Mouse (Mus musculus) cerebral cortex, adult 2 months (tissue): ENCODE results near the gene Rerg.

Experiments used
- WGBS: fragments of 180-500 bp; shearing (Covaris S2); methylation state at CpG from one replicate; pipeline ENCODE4 v1.1.7; 2018; 5-methylcytosine and 5-hydroxymethylcytosine counted together

Rerg gene

GRCm38 (mm10) chr6:137131794-137132193 is 38.5 kb downstream of the Rerg start:
- 94% methylated on average over 1 of the region's 1 CpGs for WGBS

- WGBS: 69% methylated on average over 6 of the region's 6 CpGs
Observed at GRCm38 (mm10) chr6:137131349-137131748, 38.9 kb downstream of the Rerg start.

DNA sequence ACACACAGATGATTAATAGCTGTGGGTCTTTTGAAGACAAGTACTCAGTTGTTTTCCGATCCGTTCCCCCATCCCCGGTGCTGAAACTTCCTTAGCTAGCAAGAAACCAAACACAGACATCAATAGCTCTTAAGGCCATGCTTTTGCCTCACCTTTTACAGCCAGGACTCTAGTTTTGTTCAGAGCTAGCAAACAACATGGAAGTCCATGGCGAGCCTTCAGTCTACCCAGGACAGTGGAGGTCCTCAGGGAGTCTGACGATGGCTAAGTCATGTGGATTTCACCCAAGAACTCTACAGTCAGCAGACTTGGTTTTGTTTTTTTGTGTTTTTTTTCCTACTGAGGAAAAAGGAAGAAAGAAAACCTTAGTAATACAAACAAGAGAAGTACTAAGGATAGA is 43.4 kb downstream of the Rerg start:
- 71% methylated on average over 5 of the region's 5 CpGs for WGBS

- 61% methylated on average over 2 of the region's 2 CpGs for WGBS
Observed at GRCm38 (mm10) chr6:137126224-137126623, 44.1 kb downstream of the Rerg start.

- WGBS: 53% methylated on average over 9 of the region's 9 CpGs
Observed at GRCm38 (mm10) chr6:137125433-137125832, 44.9 kb downstream of the Rerg start.

DNA sequence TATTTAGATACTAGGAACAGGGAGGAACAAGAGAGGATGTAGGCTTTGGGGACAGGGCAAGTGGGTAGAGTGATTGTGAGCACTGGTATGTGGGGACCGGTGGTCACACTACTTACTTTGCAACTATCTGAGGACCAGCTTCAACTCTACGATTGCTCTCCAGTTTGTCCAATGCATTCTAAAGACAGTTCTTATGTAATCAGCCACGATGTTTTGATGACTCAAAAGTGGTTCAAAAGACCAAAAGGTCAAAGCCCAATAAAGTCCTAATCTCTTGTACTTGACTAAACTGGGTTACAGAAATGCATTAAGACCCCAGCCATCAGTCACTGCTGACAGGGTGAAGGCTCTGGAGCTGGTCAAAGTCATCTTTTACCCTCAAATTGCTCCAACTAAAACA is 45.3 kb downstream of the Rerg start:
- WGBS: 63% methylated on average over 3 of the region's 3 CpGs

GRCm38 (mm10) chr6:137116849-137117473 is 53.3 kb downstream of the Rerg start:
- 90% methylated on average over 1 of the region's 1 CpGs for WGBS

DNA sequence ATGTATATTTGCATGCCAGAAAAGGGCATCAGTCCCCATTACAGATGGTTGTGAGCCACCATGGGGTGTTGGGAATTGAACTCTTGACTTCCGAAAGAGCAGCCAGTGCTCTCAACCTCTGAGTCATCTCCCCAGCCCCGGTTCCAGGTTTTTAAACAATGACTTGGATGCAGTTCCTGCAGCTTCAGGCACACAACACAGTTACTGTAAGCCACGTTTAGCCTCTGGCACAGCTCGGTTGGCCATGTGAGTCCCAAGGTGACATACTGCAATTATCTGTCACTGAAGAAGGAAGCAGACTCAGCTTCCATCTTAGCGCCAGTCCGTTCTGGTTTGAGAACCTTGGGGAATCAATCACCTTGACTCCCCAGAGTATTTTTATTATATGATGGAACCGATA is 55.4 kb downstream of the Rerg start:
- 84% methylated on average over 7 of the region's 7 CpGs for WGBS

- WGBS: 80% methylated on average over 9 of the region's 9 CpGs
Observed at GRCm38 (mm10) chr6:137111266-137111813, 59.0 kb downstream of the Rerg start.

- 54% methylated on average over 6 of the region's 6 CpGs for WGBS
Observed at GRCm38 (mm10) chr6:137110778-137111174, 59.5 kb downstream of the Rerg start.

DNA sequence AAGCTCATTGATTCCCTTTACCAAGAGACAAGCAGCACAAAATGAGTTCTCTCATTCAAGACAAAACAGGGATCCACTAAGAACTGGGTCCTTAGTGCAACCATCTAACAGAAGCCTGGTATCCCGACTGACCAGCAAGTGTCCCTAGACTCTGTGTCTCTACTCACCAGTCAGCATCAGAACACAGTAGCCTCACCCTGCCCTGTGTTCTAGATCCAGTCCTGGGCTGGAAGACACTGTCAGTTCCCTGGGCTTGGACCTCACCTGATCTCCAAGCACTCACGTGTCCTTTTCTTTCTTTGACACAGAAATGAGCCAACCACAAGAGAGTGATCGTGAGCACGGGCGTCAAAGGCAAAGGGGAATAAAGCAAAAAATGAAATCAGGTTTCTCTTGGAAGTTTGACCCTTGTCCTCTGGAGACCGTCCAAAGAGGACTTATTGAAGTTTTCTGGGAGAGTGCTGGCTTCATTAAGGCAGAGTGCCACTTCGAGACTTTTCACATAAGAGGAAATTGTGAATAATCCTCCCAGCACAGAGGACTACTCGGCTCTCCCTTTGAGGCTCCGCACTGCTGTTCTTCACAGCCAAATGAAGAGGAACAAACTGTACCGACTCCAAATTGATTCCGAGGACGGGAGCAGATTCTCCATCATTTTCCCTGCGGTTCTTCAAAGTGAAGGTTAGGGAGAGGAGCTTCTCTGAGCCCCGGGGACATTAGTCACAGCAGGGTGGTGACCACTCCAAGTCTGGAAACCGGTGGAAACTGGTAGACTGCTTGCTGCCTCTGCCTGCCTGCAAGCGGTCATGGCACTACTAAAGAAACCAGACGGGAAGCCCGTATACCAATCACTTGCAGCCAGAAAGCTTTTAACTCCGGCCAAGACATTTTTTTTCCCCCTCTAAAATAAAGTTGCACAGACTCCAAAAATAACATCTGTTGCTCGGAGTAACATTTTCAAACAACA is 60.2 kb downstream of the Rerg start:
- WGBS: 32% methylated on average over 20 of the region's 20 CpGs

DNA sequence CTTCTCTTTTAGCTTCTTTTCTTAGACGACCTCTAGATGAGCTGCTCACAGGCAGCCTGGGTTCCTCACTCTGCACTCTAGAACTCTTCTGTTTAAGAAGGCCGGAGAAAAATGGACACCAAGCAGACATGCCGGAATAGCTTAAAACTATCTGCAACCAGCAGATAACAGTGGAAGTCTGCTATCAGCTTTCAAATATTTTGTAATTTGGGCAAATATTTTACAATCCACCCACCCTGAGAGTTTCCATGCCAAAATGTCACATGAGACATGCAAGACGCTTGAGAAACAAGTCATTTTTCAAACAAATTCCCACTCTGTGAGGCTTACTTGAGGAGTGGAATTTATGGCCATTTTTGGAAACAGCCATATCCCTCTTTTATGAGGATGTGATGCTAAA is 65.0 kb downstream of the Rerg start:
- 86% methylated on average over 4 of the region's 4 CpGs for WGBS

DNA sequence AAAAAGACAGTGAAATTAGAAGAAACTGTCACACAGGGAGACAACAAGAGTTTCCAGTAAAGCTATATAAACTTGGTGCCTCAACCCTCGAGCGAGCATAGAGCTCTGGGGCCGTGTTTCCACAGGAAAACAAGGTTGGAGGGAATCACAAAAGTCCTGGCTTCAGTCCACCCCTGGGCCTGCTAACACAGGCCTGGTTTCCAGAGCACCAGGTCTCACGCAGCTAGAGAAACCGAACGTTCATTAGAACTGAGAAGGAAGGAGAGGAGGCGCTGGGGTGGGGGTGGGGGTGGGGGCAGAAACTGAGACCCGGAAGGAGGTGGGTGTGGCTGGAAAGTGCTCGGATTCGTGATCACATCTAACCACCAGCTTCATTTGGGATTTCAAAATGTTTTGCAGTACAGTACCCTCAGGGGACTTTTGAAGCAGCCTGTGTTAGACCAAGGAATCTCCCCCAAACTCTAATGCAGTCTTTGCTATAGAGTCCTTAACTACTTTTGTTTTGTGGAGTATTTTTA is 67.6 kb downstream of the Rerg start:
- WGBS: 58% methylated on average over 10 of the region's 10 CpGs

- 80% methylated on average over 7 of the region's 7 CpGs for WGBS
Observed at GRCm38 (mm10) chr6:137101886-137102661, 68.2 kb downstream of the Rerg start.

- WGBS: 60% methylated on average over 2 of the region's 2 CpGs
Observed at GRCm38 (mm10) chr6:137100259-137100658, 70.0 kb downstream of the Rerg start.

DNA sequence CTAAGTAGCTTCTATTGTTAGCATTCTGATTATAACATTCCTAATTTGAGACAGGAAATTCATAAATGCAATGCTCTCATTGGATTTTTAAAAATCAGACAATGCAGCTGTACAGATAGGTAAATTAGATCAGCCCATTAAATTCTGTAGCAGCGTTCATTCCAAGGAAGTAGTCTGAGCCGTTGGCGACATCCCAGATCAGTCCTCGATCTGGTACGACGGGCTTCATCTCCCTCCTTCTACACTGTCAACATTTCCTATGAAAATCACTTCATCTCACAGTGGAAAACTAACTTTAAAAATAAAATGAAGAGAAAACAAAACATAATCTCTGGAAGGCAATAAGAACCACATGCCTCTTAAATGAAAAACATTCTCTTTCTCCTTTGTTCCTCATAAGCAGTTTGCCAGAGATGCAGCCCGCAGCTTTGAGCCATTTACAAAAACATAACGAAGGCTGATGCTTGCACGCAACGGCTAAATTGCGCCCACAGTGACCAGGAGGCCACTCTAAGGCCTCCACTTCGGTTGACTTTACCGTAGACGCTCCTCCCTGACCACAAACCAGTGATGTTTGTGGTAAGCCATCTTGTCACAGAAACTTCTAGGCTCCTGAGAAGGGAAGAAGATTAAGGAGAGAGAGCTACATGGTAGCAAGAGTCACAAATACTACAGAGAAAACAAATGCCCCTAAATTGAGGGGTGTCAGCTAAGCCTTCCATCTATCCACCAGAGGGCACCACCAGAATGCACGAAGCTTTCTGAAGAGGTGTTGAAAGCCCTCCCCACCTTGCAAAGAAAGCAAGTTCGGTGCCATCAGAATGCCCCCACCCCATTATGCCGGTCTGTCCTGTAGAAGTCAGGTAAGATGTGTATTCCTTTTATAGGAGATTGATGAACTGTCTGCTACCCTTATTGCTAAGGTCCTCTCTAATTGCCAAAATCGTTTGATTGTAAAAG is 71.8 kb downstream of the Rerg start:
- 64% methylated on average over 18 of the region's 18 CpGs for WGBS

DNA sequence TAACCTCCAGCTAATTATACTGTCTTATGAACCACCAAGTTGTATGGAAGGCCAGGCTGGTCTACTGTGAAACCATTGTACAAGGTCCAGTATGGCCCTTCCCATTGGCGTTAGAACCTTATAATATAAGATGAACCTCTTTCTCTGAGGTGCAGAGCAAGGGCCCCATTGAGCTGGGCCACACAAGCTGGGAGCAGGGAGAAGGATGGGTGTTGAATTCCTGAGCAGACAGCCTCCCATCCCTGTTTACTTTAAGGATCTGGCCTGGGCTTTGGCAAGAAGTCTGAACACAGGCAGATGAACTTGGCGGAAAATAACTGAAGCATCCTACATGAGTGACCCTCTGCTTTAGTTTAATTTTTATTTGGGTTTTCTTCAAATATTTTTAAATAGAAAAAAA is 75.8 kb downstream of the Rerg start:
- 84% methylated on average over 2 of the region's 2 CpGs for WGBS

GRCm38 (mm10) chr6:137088469-137088868 is 81.8 kb downstream of the Rerg start:
- 69% methylated on average over 6 of the region's 6 CpGs for WGBS

DNA sequence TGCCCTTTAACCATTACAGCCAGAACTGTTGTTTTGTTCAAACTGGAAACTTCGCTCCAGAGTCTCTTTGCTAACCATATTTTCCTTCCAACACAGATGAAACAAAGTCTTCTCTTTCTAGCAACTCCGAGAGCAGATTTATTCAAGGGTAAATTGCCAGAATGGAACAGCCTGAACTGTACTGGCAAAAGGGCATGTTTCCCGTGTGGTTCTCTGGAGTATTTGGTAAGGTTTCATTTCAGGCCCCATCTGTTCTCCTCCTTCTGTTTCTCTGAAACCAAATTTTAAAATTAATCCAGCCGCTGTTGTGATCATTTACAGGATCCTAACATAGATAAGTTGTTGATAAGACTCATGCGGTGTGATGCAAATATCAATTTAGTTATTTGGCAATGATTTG is 82.3 kb downstream of the Rerg start:
- 66% methylated on average over 5 of the region's 5 CpGs for WGBS

- 92% methylated on average over 3 of the region's 3 CpGs for WGBS
Observed at GRCm38 (mm10) chr6:137087470-137087869, 82.8 kb downstream of the Rerg start.

DNA sequence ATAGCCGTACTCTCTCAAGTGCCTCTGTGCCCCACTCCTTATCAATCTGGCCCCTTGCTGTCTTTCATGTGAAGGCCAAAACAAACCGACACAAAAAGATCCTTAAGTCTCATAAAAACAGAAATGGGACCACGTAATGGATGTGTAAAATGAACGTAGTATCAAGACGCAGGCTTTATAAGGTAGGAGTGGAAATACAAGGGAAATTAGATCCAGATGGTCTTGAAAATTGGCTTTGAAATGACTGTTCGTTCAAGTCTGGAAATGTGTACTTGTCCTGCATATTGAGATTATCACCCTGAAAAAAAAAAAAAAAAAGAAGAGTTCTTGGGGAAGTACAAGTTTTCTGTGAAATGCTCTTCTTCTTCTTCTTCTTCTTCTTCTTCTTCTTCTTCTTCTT is 90.6 kb downstream of the Rerg start:
- WGBS: 84% methylated on average over 6 of the region's 6 CpGs
